Mouse (Mus musculus) left cerebral cortex, adult 8-10 months (tissue): ENCODE results near the gene Tmem132d. TPM values are rescaled to one million over a fixed set of nuclear protein-coding genes. Genes with fewer than 3 reads are reported as not detected.
A peak's percentile ranks its signal among the peaks of the same experiment; 100 is the strongest.

Experiments
- DNase-seq, 2 experiments: peaks; one replicate each; pipeline ENCODE4 v3.0.0; 2022; ENCODE audit warnings: low spot score in 2 of 2
- total RNA-seq, 4 experiments: library from RNA; stranded (reverse); gene quantifications; 2 replicates each; pipeline ENCODE4 v1.2.4; 2022

Tmem132d gene
- total RNA-seq, 4 experiments from 2014 or later = 49.1 to 62.3 (median 54.6) TPM

DNA sequence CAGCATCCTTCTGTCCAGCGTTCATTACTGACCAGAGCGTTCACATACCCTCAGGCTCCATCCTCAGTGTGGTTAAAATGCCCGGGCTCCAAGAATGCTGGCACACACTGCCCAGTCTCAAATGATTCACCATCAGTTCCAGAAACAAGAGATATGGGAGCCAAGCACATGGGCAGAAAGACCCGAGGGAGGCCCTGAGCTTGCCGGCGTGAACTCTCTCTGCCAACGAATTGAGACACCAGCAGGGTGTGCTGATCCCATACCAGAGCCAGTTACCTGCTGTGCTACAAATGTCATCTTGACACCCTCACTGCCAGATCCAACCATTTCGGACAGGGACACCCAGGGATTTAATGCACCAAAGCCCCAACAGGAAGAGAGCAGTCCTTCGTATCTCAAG is 25.3 kb downstream of the Tmem132d start:
- no peak for DNase-seq

DNA sequence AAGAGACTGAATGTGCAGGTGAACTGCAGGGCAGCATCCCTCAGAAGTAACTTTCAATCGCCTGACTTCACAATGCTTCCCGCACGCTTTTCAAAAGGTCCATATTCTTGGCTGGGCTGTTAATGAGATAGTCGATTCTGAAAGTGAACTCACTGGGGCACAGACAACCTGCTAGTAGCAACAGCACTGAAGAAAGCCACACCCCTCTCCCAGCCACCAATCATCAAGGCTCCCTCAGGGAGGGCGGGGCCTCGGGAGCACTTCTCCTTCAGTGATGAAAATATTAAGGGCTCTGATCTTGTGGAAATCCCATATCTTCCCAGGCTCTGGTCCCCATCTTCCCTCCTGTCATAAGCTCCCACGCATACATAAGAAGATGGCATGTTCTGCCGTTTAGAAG is 27.8 kb downstream of the Tmem132d start:
- DNase-seq = no peak

DNA sequence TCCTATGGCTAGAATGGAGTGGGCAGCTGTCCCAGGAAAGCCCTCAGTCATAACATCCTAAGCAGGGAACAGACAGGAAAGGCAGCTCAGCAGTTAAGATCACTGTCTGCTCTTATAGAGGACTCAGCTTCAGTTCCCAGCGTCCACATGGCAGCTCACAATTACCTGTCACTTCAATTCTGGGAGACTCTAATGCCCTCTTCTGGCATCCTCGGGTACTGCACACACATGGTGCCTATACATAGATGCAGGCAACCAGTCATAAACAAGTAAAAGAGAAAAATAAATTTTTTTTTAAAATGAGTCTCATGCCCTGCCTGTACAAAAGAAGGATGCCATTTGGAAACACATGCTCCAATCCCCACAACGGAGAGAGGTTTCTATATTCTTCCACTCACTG is 28.7 kb downstream of the Tmem132d start:
- DNase-seq = no peak

DNA sequence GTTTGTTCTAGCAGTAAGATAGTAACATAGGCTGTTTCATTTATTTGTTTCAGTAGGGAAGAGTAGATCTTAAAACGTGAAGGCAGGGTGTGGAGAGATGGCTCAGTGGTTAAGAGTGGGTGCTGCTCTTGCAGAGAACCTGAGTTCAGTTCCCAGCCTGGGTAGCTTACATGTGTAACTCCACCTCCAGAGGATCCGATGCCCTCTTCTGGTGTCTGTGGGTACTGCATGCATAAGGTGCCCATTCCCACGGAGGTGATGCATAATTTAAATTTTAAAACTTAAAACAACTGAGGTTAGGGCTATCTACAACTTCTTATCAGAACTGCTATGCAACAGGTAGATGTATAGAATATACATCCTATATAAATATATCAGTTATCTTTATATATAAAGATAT is 40.5 kb downstream of the Tmem132d start:
- no peak for DNase-seq

DNA sequence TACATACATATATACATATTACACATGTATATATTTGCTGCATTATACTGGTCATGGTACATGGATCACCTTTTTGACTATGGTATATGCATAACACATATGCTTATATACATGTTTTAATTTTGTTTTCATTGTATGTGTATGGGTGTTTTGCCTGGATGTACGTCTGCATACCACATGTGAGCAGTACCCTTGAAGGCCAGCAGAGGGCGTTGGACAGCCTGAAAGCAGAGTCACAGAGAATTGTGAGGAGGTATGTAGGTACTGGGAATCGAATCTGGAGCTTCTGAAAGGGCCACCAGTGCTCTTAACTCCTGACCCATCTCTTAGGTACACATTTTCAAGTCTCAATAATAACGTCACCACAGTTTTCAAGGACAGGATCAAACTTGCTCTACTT is 43.2 kb downstream of the Tmem132d start:
- no peak for DNase-seq

DNA sequence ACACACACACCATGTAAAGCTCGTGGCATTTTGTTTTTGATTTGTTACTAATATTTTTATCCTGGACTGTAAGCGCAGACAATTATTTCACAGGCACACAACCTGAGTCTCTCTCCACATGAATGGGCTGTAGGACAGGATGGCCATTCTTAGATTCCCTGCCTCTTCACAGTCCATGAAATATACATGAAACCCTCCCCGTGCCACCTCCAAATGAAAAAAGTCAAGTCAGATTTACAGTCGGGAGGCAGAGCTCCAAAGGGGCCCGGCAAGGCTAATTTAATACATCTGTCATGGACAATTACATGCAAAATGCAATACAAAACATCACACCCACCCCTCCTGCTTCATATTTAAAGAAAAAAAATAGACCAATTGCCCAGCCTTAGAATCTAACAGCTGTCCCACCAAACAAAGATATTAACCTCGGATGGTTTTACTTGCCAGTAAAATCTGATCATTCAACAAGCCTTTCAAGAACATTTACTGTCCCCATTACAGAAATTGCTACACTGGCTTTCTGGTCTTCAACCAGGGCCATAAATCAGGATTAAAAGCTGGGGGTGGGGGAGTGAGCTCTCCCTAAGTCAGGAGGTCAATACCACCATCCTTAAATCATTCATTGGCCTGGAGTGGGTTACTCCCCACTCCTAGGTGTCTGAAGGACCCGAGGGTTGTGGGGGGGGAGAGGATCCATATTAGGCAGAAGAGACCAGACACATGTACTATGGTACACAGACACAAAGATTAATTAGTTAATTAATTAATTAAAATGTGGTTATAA is 44.3 kb downstream of the Tmem132d start:
- DNase-seq = no peak

DNA sequence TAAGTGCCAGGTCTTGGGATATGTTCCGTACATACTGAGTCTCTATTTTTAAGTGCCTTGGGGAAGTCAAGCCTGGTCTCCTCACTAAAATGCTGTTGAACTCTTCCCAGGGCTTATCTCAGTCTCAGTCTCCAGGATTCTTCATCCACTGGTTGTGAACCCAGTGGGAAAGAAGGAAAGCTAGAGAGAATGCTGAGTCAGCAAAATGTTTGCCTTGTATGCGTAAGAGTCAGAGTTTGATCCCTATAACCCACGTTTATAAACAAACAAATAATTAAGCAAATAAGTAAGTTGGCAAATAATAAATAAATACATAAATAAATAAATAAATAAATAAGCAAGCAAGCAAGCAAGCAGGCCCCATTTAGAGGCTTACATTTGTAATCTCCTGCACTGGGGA is 63.1 kb downstream of the Tmem132d start:
- no peak for DNase-seq

DNA sequence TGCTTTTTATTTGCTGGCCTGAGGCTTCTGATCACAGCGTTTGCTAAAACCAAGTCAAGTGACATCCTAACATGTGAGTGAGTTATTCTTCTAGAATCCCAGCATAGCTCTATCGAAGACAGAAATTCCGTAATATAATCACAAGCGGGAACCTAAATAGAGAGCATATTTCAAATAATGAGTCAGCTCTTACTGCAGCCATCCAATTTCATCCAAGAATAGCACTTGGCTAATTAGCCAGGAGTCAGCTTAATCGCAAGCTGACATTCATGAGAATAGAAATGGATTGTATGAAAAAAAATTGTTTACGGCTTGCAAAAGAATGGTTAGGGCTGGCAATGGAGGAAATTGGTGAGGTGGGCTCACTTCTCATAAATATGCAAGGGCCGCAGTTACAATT is 63.8 kb downstream of the Tmem132d start:
- peak in 1 of 2 experiments; percentile 25 for DNase-seq

DNA sequence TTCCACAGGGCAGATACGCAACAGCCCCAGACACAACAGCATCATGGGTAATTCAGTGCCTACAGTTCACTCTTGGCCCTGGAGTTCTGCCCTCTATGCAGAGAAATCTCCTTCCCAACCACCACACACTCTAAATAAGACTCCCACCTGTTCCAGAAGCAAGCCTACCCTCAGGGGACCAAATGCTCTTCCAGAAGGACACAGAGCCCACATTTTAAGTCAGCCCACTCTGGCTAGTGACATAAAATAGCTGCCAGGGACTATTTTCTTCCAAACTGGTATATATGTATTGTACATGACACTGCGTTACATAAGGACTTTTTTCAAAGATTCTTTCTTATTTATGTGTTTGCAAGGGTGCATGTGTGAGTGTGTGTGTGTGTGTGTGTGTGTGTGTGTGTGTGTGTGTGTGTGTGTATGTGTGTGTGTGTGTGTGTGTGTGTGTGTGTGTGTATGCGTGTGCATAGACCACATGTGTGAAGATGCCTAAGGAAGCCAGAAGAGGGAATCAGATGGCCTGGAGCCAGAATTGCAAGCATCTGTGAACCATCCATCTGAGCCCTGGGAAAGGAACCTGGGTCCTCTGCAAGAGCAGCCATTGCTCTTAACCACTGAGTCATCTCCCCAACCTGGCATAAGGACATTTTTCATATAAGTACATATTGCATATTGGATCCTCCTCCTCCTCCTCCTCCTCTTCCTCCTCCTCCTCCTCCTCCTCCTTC is 67.5 kb downstream of the Tmem132d start:
- peak in 1 of 2 experiments; percentile 59 for DNase-seq

DNA sequence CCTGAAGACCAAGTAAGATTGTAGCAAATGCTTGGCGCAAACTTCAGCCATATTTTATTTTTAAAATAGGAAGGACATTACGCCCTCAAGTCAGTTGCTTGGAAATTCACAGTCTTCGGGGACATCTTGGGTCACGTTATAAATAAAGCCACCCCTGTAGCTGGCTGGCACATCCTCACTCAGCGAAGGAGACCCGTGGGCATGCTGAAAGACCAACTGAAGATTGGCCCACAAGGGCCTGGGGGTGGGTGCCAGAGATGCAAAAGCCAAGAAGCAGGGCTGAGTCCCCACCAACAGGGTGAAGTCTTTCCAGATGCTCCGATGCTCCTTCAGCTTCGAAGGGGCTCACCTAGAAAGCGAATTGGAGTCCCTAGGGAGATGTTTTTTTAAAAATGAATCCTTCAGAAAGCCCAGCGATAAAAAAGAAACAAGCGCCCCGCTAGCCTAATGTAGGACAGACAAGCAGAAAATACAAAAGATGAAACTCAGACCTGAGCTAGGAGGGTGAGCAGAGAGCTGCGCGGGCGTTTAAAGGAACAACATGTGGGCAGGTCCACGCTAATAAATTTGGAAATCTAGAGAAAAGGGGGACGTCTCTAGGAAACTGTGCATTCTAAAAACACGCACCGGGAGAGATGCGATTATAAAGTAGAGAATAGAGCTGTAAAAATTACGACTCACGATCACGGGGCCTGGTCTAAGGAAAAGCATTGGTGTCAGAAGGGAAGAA is 71.8 kb downstream of the Tmem132d start:
- peak in 1 of 2 experiments; percentile 62 for DNase-seq

DNA sequence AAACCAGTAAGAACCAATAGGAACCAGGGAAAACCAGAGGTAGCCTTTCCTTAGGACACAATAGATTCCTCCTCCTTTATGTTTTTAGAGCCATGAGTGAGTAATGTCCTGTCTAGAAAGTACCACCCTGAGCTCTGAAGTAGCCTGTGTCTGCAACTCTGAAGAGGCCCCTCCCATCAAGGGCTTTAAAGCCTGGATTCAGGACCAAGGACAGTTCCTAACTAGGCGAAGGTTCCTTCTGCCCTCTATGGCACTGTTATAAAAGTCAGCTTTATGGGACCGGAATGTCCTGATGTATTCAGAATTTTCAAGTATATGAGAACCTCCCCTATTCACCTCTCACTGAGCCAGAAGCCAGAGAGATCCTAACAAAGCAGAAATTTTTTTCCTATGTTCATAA is 84.0 kb downstream of the Tmem132d start:
- no peak for DNase-seq

DNA sequence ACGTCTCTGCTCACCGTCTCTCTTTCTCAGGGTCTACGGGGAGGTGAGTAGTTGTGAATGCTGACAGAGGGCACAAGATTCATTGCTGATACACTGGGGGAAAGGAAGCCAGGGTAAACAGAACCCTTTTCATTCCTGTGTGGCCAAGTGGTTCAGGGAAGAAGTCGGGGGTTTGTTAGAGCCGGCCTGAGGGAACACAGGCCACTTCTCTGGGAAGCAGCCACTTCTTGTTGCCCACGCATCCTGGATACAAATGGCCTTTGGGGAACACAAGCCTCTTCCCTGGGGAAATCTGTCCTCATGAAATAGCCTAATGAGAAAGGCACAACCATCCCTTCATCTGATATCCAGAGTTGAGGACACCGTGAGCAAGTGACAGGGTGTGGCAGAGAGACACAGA is 96.0 kb downstream of the Tmem132d start:
- DNase-seq = no peak

DNA sequence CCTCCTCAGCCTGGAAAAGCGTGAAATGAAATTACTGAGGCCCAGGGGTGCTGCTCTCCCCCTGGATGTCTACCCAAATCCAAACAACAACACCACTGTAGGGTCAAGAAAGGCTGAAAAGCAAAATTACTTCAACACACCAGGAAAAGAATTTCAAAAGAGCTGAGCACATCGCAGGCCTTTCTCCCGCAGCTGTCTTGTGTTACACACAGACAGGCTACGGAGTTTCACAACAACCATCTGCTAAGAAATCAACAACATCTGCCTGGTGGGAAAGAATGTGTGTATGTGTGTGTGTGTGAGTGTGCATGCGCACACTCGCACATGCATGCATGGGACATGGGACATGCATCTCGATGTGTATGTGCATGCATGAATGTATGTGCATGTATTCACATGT is 100.1 kb downstream of the Tmem132d start:
- no peak for DNase-seq

DNA sequence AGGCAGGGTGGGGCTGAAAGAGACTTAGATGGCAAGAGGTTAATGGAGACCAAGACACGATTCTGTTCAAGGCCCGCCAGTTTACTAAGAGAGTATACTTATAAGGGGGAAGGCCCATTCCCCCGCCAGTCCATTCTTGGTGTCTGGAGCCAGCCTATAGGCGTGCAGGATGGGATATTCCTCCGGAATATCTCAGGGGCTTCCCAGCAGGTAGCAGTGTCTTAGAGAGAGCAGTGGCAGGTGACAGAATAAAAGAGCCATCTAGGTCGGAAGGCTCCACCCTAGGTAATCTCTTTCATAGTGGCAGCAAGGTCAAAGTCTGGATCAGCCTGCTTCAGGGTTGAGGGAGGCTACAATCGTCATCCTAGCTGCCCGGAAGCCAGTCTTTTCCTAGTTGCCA is 102.5 kb downstream of the Tmem132d start:
- no peak for DNase-seq

DNA sequence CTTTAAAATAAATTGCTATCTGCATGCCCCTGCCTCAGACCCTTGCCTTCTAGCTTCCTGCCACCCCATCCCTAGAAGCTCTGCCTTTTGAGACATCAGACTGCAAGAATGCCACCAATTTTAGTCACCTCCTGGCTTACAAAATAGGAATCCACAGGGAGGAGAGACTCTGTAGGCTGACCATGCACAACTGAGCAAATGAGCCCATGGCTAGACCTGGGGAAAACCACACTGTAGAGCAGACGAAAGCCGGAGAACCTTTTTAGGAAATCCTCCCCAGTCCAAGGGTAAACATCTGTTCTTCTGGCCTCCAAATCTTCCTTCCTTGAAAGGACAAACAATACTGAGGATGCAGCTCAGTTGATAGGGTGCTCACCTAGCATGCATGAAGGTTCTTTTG is 130.5 kb downstream of the Tmem132d start:
- no peak for DNase-seq

DNA sequence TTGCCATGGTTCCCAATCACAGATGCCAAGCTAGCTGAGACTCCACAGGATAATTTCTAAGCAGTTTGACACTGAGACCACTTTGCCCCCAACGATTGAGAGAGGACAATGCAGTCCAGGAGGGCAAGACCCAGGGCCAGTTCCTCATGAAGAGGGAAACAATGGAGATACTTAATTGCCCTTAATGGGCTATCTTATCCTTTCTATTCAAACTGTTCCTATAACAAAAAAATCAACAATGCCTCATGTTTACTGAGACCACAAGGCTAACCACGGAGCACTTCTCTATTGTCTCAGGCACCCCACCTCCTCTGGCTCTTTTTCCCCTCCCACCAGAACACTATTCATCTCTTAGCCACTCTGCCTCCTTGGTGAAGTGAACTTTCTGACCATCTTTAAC is 141.7 kb downstream of the Tmem132d start:
- no peak for DNase-seq

DNA sequence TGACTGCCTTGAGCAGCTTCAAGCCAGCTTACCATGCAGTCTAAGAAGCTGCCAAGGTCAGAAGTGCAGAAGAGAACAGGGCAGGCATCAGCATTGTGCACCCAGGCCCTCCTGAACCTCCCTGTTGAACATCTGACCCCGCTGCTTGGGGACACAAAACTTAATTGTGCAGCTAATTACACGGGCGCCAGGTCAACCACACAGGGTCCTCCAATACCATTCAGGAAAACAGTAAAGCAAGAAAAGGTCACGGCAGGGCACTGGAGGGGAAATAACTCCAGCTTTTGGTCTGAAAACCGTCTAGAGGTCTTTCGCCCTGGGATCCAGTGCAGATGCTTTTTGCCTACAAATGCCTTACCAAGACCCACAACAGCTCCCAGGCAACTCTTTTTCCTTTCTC is 159.6 kb downstream of the Tmem132d start:
- no peak for DNase-seq

DNA sequence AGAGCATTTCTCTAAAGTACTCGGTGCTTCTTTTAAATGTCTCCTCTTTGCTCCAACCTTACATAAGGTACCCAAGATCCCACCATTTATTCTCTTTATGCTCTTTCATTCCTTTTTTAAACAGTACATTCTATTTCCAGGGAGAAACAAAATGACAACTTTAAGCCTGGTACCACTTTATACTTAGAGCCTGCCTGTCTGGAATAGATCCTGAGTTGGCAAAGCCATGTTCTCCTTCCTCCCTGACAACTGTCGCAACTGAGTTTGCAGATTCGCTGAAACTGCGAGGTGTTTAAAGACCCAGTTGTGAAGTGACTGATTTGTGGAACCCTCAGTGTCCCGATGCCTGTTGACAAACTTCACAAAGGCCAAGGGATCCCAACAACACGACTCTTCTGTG is 165.5 kb downstream of the Tmem132d start:
- DNase-seq = no peak

DNA sequence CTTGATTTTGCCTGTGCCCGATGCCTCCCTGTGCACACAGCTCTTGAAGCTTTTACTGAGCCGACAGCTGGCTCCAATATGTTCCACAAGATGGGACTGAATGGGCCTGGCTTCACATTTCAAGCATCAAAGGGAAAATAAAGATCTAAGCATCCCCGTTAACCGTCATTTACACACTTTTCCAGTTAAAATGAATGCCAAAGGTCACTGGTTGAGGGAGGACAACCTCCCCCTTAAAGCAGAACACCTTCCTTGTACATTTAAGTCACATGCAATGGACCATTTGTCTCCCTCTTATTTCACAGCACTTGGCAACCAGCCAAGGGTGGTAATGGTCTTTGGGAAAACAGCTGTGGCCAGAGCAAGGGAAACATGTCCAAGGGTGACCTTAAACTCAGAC is 188.7 kb downstream of the Tmem132d start:
- DNase-seq = no peak

DNA sequence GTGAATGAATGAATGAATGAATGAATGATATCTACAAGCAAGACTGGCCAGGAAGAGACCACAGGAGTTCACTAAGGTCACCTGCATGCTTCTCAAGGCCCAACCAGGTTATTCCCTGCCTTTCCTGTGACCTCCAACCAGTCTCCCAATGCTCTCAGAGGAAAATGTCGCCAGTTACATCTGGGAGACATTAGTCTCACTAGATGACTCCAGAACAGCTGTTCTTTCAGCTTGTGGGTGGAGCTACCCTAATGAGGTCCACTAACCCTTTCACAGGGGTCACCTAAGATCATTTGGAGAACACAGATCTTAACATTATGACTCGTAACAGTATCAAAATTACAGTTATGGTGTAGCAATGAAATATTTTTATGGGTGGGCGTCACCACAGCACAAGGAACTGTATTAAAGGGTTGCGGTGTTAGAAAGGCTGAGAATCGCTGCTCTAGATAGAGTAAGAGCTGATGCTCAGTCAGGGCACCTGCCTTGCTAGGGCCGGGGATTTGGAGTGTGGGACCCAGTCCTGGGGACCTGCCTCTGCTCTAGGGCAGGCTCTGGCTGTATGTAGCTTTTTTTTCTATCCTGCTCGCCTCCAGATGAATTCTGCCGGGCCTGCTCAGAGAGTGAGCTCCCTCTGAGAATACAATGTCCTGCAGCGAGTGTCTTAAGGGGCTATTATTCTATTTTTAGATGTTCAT is 196.1 kb downstream of the Tmem132d start:
- no peak for DNase-seq

DNA sequence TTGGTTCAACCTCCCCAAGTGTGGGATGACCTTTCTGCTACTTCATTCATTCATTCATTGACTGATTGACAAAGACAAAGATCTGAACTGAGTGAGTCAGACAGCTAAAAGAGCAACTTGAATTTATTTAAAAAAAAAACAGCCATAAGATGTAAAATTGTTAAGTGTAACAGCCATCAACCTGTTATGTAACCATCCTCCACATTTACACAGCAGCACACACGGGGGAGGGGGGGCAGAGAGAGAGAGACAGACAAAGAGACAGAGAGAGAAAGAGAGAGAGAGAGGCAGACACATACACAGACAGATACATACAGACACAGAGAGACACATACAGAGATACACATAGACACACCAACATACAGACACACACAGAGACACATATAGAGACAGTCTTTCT is 197.3 kb downstream of the Tmem132d start:
- no peak for DNase-seq

DNA sequence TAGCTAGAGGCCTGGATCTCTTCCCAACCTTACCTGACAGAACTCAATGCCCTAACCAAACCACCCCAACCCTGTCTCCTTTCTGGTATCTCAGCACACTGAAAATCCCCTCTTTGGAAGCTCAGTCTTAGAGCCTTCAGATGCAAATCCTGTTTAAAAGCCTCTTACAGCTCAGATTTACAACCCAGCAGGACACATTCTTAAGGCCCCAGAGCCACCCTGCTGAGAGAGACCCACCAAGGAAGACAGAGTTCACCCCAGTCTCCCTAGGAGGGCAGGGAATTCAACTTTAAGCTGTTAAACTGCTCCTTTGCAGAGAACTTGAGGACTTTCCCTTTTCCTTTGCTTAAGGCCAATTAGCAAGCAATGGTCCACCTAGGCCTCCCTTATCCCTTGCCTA is 199.8 kb downstream of the Tmem132d start:
- no peak for DNase-seq
